Mouse (Mus musculus) testis, adult 2 months (tissue): ENCODE measurements around the gene Ankrd12.

Source experiments
- CTCF ChIP-seq: fragments of 200-500 bp; IDR thresholded peaks from 2 replicates; pipeline ENCODE4 v1.5.1; 2012; ENCODE audit warnings: low read depth, mild to moderate bottlenecking, inconsistent platforms, low read length, moderate library complexity; ENCODE audit not compliant: control insufficient read depth, insufficient read depth, insufficient replicate concordance
- POLR2A ChIP-seq: fragments of 200-500 bp; IDR thresholded peaks from 2 replicates; pipeline ENCODE4 v1.6.1; 2012; ENCODE audit warnings: low read depth, mild to moderate bottlenecking, inconsistent platforms, low read length, moderate library complexity; ENCODE audit not compliant: control insufficient read depth

- no peak for TF ChIP-seq CTCF
- TF ChIP-seq POLR2A, result no peak
These were observed 139.2 kb downstream of the Ankrd12 start for GRCm38 (mm10) chr17:65937671-65938070.
